Mouse (Mus musculus): ENCODE measurements at regions not wholly inside any gene's neighbourhood (a gene's known extent, or its start where the extent isn't known, plus 50 kb on each side); places are given as distances from the start of the nearest gene placed in this dataset.

DNA sequence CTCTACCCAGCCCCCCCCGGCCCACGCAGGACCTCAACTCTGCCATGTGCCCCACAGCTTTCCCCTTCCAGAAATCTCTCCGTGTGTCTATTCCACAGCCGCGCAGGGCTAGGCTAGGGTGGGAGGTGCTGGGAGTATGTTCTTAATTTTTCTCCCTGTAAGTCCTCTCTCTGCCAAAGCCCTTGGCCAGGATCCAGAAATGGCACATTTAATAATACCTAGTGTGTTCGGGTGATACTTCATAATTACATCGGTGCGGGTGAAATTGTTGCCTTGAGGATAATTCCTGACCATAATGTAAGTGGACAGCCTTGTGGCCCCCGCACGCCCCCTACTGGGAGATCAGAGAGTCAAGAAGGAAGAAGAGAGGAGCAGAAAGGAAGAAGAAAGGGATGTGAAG is 1093.5 kb downstream of the Mrps31 start:
- Histone ChIP-seq H3K4me1 (0 out of 2 replicates have a peak, but pooled peaks cover 5% of the 10 kb centered on the region), H3K27me3 (replicated peaks) (no peaks in the 10 kb centered on the region), H3K9me3 (no peaks in the 10 kb centered on the region), H3K36me3 (no peaks in the 10 kb centered on the region), H3K27ac (no peak overlapping the region), H3K4me2 (replicated peaks) (no peak overlapping the region), H3K4me3 (no peak overlapping the region), H3K9ac (no peak overlapping the region)
- WGBS, result 56% methylated on average over 10 of the region's 10 CpGs
- ATAC-seq (ENCODE audit: low FRiP score, low read depth), result no peak

DNA sequence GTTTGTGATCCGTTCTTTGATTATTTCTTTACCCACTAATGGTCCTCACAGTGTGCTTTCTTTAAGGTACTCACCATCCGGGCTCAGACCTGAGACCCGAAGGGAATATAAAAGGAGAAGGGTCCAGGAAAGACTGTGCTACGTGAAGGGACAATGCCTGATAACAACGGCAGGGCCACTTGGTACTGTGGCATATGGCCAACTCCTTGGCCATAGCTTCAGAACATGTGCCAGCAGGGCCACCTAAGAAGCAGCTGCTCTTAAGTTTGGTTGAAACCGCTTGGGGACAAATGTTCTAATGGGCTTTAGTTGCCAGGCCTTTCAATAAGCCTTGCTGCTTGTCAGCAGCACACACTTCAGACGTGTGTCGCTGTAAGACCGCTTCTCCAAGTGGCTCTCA is 1094.1 kb downstream of the Mrps31 start:
- Histone ChIP-seq H3K4me1 (0 out of 2 replicates have a peak, but pooled peaks cover 5% of the 10 kb centered on the region), H3K4me3 (no peak overlapping the region), H3K4me2 (replicated peaks) (no peak overlapping the region), H3K9me3 (no peaks in the 10 kb centered on the region), H3K27me3 (replicated peaks) (no peaks in the 10 kb centered on the region), H3K27ac (no peak overlapping the region), H3K36me3 (no peaks in the 10 kb centered on the region), H3K9ac (no peak overlapping the region)
- 91% methylated on average over 9 of the region's 9 CpGs for WGBS
- no peak for ATAC-seq (ENCODE audit: low FRiP score, low read depth)

DNA sequence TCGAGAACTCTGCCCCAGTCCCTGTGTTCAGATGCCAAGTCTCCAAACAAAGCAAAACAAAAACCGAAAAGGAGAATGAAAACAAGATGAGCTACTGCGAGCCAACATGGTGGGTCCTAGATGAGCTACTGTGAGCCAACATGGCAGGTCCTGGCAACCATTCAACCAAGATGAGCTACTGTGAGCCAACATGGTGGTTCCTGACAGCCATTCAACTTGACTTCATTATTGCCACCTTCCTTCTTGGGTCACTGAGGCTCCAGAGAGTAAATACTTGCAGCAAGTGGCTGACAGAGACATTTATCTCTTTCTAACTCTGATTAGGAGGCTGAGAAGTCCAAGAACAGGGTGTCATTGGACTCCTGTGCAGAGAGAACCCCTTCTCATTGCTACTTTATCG is 1094.8 kb downstream of the Mrps31 start:
- Histone ChIP-seq H3K9ac (no peak overlapping the region), H3K4me2 (replicated peaks) (no peak overlapping the region), H3K4me1 (0 out of 2 replicates have a peak, but pooled peaks cover 5% of the 10 kb centered on the region), H3K9me3 (no peaks in the 10 kb centered on the region), H3K27ac (no peak overlapping the region), H3K27me3 (replicated peaks) (no peaks in the 10 kb centered on the region), H3K4me3 (no peak overlapping the region), H3K36me3 (no peaks in the 10 kb centered on the region)
- WGBS, result 89% methylated on average over 4 of the region's 4 CpGs
- no peak for ATAC-seq (ENCODE audit: low FRiP score, low read depth)

DNA sequence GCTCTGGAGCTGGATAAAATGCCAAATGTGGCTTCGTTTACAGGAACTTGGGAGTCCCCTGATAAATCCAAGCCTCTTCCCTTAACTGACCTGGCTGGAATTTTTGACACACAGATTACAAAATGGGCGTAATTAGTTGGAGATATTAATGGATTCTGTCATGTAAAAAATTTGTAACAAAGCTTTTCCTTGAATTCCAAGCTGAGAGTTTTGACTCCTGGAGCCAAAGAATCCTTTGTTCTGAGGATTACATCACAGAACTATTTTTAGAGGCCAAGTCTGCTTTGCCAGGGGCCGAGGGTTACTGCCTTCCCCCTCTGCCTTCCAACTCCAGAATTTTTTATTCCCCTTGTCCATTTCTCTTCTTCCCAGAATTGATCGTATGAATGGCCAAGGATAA is 1096.5 kb downstream of the Mrps31 start:
- Histone ChIP-seq H3K4me3 (no peak overlapping the region), H3K9me3 (no peaks in the 10 kb centered on the region), H3K36me3 (no peaks in the 10 kb centered on the region), H3K27ac (no peak overlapping the region), H3K4me1 (0 out of 2 replicates have a peak, but pooled peaks cover 5% of the 10 kb centered on the region), H3K4me2 (replicated peaks) (no peak overlapping the region), H3K9ac (no peak overlapping the region), H3K27me3 (replicated peaks) (no peaks in the 10 kb centered on the region)
- no peak for ATAC-seq (ENCODE audit: low FRiP score, low read depth)
- WGBS, result 78% methylated on average over 4 of the region's 4 CpGs

DNA sequence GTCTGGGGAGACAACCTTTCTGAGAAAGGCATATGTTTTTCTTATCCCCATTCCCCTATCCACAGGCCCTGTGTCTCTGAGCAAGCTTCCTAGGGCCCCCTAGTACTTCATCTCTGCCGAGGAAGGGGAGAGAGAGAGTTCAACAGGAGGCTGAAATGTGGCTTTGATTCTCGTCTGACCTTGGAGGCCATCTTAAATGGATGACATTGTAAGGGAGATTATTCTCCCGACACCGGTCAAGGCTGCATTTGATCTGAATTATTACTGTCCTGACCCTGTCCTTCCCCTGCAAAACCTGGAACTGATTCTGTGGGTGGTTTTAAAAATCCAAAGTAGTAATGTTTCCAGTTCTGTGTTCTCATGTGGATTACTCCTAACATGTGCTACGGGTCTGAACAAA is 1098.9 kb downstream of the Mrps31 start:
- 47% methylated on average over 5 of the region's 5 CpGs for WGBS
- H3K4me3 ChIP-seq, result no peak overlapping the region
- H3K27me3 ChIP-seq (replicated peaks), result no peaks in the 10 kb centered on the region
- no peaks in the 10 kb centered on the region for H3K36me3 ChIP-seq
- H3K9me3 ChIP-seq, result no peaks in the 10 kb centered on the region
- no peak overlapping the region for H3K9ac ChIP-seq
- H3K4me1 ChIP-seq, result no peaks in the 10 kb centered on the region
- no peak overlapping the region for H3K4me2 ChIP-seq (replicated peaks)
- ATAC-seq (ENCODE audit: low FRiP score, low read depth), result no peak
- no peak overlapping the region for H3K27ac ChIP-seq

DNA sequence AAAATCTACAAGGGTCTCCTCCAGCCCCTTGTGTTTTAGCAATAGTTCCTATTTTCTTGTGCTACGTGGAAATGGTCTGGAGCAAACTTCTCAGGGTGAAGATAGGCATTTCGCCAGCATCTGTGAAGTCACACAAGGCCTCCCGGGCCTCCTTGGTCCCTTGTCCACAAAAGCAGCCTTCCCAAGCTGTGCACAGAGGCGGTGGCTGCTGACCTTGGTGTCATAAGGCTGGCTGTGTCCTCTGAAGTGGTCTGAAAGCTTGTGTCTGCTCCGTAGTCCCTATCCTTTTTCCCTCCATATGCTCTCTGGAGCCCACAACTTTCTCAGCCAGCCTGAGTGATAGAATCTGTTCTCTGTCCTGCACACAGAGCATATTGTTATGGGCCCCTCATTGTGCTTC is 1099.4 kb downstream of the Mrps31 start:
- Histone ChIP-seq H3K4me1 (no peaks in the 10 kb centered on the region), H3K4me3 (no peak overlapping the region), H3K36me3 (no peaks in the 10 kb centered on the region), H3K27ac (no peak overlapping the region), H3K4me2 (replicated peaks) (no peak overlapping the region), H3K27me3 (replicated peaks) (no peaks in the 10 kb centered on the region), H3K9me3 (no peaks in the 10 kb centered on the region), H3K9ac (no peak overlapping the region)
- WGBS, result 74% methylated on average over 5 of the region's 5 CpGs
- ATAC-seq (ENCODE audit: low FRiP score, low read depth), result no peak

DNA sequence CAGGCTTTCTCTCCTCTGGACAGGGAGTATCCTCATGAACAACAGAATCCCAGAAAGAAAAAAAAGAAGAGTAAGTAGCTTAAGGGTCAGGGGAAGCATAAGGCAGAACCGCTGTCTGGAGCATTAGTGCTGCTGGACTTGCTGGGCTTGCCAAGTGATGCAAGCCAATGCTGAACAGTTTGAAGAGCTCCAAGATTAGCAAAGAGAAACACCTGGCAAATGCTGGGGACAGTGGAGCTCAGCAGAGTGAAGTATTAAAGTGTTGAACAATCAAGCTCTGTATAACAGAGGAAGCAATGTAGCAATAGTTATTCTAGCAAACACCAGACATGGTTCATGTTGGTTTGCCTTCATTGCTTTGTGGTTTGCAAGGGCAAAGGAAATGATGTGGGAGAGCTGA is 1100.1 kb downstream of the Mrps31 start:
- Histone ChIP-seq H3K27ac (no peak overlapping the region), H3K4me2 (replicated peaks) (no peak overlapping the region), H3K27me3 (replicated peaks) (no peaks in the 10 kb centered on the region), H3K9me3 (no peaks in the 10 kb centered on the region), H3K9ac (no peak overlapping the region), H3K36me3 (no peaks in the 10 kb centered on the region), H3K4me3 (no peak overlapping the region), H3K4me1 (no peaks in the 10 kb centered on the region)
- no peak for ATAC-seq (ENCODE audit: low FRiP score, low read depth)
- WGBS, result 88% methylated on average over 1 of the region's 1 CpGs

DNA sequence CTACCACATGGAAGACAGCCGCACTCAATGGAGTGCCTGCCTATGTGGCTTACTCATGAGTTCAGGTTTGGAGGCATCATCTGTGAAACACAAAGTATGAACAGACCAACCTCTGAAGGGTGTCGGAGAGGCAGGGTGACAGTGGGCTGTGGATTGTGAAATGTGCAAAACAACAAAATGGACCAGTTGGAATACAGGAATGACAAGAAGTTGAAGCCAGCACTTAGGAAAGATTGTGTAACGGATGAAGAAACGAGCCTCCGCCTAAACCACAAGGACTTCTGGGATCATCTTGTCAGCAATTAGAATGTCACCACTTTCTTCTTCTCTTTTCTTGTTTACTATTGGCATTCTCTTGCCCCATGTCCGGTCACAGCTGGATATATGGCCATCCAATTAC is 1100.6 kb downstream of the Mrps31 start:
- H3K9me3 ChIP-seq, result no peaks in the 10 kb centered on the region
- ATAC-seq (ENCODE audit: low FRiP score, low read depth), result no peak
- no peaks in the 10 kb centered on the region for H3K36me3 ChIP-seq
- H3K27ac ChIP-seq, result no peak overlapping the region
- no peak overlapping the region for H3K4me3 ChIP-seq
- H3K4me2 ChIP-seq (replicated peaks), result no peak overlapping the region
- WGBS, result 91% methylated on average over 6 of the region's 6 CpGs
- no peaks in the 10 kb centered on the region for H3K27me3 ChIP-seq (replicated peaks)
- H3K4me1 ChIP-seq, result no peaks in the 10 kb centered on the region
- H3K9ac ChIP-seq, result no peak overlapping the region

DNA sequence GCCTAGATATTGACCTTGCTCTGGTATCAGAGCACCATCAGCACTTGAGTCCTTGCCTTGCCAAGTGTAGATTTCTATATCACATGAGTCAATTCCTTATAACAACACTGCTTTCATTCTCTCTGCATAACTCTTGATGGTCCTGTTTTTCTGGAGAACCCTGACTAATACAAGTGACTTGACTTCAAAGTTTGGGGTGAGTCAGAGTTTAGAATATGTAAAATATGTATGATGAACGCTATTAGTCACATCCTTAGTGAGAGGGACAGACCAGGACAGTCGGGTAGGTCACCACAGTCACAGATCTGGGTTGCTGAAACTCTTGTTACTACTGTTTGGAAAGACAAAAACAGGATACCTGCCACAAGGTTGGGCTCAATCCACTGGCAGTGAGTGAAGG is 1105.3 kb downstream of the Mrps31 start:
- Histone ChIP-seq H3K36me3 (no peaks in the 10 kb centered on the region), H3K9me3 (no peaks in the 10 kb centered on the region), H3K27me3 (replicated peaks) (no peaks in the 10 kb centered on the region), H3K9ac (no peak overlapping the region), H3K4me3 (no peak overlapping the region), H3K4me1 (no peaks in the 10 kb centered on the region), H3K27ac (no peak overlapping the region), H3K4me2 (replicated peaks) (no peak overlapping the region)
- ATAC-seq (ENCODE audit: low FRiP score, low read depth), result no peak
- WGBS, result 81% methylated on average over 2 of the region's 2 CpGs

DNA sequence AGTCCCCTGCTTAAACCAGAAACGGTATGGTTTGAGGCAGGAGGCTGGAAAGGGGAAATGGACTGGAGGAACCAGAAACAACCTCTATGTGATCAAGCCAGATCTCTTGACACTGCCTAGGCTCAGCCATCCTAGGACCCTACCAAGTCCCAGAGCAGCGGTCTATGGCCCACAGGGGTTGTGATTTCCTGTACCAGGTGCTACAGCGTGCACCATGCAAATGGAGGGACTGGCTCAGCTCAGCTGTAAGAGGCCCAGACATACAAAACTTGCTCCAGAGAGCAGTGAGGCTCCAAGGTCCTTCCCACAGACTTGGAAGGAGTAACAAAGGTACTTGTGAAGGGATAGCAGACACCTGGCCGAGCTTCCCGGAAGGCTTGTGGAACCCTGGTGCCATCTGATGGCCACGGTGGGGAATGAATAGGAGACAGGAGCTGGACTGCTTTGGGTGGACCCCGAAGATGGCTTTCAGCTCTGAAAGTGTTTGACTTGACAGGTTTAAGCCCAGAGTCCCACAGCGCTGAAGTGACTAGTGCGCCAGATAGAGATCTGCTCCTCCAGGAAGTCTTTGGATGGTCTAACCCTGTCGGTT is 1120.5 kb downstream of the Mrps31 start:
- Histone ChIP-seq H3K4me1 (no peaks in the 10 kb centered on the region), H3K27ac (no peak overlapping the region), H3K27me3 (replicated peaks) (no peaks in the 10 kb centered on the region), H3K4me2 (replicated peaks) (no peak overlapping the region), H3K9ac (no peak overlapping the region), H3K4me3 (no peak overlapping the region), H3K36me3 (no peaks in the 10 kb centered on the region), H3K9me3 (no peaks in the 10 kb centered on the region)
- WGBS, result 63% methylated on average over 10 of the region's 10 CpGs
- 0 out of 2 replicates have a peak, but pooled peaks have one; percentile 50 for ATAC-seq (ENCODE audit: low FRiP score, low read depth)

DNA sequence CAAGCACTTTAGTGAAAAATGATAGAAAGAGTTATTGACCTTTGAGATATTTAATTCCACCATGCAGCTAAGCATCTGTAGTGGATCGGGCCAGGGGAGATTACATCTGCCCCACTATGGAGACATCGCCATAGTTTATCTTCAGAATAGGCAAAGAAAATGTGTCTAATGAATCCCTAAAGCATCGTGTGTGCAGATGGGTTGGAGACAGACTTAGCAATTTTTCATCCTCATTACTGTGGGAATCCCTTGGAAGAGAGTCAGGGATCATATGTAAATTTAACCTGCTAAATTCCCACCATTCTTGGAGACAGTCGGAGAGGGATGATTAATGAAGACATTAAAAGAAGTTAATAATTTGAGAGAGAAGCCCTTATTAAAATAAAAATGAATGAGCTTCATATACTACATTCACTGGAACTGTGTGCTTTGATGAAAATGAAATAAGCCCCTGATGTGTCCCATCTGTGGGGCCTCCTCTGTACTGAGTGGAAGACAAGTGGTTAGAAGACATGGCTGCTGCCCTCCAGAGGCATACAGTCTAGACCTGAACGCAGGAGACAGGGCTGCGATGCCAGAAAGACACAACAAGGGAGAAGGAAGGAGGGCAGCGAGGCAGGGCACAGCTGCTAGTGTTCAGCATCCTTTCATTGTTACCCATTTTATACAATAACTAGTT is 1126.7 kb downstream of the Mrps31 start:
- H3K4me3 ChIP-seq, result no peak overlapping the region
- 70% methylated on average over 7 of the region's 7 CpGs for WGBS
- no peaks in the 10 kb centered on the region for H3K27me3 ChIP-seq (replicated peaks)
- no peaks in the 10 kb centered on the region for H3K4me1 ChIP-seq
- H3K4me2 ChIP-seq (replicated peaks), result no peak overlapping the region
- no peak overlapping the region for H3K9ac ChIP-seq
- H3K9me3 ChIP-seq, result no peaks in the 10 kb centered on the region
- ATAC-seq (ENCODE audit: low FRiP score, low read depth), result no peak
- H3K36me3 ChIP-seq, result no peaks in the 10 kb centered on the region
- H3K27ac ChIP-seq, result no peak overlapping the region

DNA sequence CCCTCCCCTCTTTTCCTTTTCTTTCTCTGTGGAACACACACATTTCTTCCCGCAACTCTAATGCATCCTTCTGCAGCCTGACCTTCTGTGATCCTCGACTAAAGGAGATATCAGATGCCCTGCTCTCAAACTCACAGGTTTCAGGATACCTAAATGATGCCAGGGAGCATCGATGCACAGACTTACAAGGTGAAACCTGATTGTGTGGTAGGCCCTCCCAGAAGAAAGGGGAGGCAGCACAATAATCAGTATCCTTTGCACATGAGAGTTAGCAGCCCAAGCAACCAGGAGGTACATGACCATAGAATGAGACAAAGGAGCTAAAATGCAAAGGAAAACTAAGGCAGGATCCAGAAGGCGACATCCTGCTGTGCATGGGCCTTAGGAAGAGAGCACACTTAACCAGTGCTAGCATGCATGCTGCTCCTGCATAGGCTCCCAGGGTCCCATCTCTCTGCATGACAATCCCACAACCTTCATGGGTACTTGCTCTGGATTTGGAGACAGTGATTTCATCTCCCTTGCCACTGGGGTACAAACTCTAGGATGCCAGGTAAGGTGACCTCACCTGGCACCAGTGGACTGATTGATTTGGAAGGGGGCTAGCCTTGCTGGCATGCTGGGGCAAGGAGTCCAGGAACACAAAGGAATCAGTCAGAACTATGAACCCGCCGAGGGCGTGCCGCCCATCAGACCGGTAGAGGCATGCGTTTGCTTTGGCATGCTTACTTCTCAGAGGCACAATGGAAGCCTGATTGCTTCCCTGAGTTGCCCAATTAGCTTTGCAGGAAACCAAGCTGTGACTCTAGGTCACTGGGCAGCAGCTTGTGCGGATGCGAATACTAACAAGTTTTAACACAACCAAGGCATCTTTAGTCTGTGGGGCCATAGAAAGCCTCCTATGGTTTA is 1142.7 kb downstream of the Mrps31 start:
- H3K36me3 ChIP-seq, result no peaks in the 10 kb centered on the region
- H3K4me3 ChIP-seq, result no peak overlapping the region
- no peaks in the 10 kb centered on the region for H3K27me3 ChIP-seq (replicated peaks)
- H3K9me3 ChIP-seq, result no peaks in the 10 kb centered on the region
- no peak overlapping the region for H3K4me2 ChIP-seq (replicated peaks)
- H3K27ac ChIP-seq, result no peak overlapping the region
- 67% methylated on average over 12 of the region's 12 CpGs for WGBS
- no peak for ATAC-seq (ENCODE audit: low FRiP score, low read depth)
- H3K9ac ChIP-seq, result no peak overlapping the region
- H3K4me1 ChIP-seq, result no peaks in the 10 kb centered on the region

Measured in neural tube, embryonic 12.5 days (tissue).